Mouse (Mus musculus): ENCODE measurements around the gene E2f2. TPM values are rescaled to one million over a fixed set of nuclear protein-coding genes. Genes with fewer than 3 reads are reported as not detected.

Gene E2f2
- total RNA-seq, 2 experiments from 2014 or later, result 1.1 to 2.3 TPM

- no peak for DNase-seq (ENCODE audit: low spot score in 2 of 2)
Observed at GRCm38 (mm10) chr4:136173210-136173715, 1.1 kb downstream of the E2f2 start.

DNA sequence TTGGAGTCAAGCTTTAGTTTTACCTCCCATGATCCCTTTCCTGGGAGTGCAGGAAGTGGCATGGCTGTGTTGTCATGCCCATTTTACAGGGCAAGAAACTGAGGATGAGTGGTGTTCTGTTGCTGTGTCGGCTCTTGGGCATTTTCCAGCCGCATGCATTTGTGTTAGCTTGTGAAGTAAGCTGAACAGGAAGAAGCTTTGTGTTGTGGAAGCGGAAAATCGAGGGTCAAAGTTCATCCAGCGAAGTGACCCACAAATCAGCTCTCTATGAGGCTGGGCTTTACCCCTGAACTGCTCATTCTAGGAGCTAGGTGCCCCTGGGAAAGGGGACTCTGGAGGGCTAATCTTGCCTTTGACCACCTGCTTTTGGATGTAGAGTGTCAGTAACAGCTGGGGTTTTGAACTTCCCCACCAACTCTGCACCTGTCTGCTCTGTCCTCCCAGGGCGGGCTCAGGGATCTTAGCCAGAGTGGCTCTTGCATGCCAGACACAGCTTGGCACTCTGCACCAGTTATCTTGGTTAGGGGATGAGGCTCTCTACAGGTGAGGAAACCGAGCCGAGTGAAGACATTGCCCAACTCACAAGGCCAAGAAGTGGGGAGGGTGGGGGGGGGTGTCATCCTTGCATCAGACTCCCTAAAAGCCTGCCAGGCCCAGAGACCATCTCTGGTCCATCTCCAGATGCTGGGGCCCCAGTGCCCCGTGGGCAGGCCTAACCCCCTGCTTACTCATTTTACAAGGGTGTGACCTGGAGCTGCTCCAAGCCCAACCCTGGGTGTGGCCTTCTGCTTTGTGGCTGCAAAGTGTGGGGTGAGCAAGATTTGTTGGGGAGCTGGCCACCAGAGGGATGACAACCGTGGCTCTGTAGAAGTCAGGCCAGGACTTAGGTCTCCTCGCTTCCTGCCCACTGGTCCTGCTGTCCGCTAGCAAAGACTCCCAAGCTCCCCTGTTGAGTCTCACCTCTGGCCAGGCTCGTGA, 2.3 kb downstream of the E2f2 start:
- DNase-seq (ENCODE audit: low spot score in 2 of 2), result no peak

GRCm38 (mm10) chr4:136176022-136176552, 3.9 kb downstream of the E2f2 start:
- DNase-seq (ENCODE audit: low spot score in 2 of 2), result no peak

GRCm38 (mm10) chr4:136177244-136177611, 5.0 kb downstream of the E2f2 start:
- no peak for DNase-seq (ENCODE audit: low spot score in 2 of 2)

DNA sequence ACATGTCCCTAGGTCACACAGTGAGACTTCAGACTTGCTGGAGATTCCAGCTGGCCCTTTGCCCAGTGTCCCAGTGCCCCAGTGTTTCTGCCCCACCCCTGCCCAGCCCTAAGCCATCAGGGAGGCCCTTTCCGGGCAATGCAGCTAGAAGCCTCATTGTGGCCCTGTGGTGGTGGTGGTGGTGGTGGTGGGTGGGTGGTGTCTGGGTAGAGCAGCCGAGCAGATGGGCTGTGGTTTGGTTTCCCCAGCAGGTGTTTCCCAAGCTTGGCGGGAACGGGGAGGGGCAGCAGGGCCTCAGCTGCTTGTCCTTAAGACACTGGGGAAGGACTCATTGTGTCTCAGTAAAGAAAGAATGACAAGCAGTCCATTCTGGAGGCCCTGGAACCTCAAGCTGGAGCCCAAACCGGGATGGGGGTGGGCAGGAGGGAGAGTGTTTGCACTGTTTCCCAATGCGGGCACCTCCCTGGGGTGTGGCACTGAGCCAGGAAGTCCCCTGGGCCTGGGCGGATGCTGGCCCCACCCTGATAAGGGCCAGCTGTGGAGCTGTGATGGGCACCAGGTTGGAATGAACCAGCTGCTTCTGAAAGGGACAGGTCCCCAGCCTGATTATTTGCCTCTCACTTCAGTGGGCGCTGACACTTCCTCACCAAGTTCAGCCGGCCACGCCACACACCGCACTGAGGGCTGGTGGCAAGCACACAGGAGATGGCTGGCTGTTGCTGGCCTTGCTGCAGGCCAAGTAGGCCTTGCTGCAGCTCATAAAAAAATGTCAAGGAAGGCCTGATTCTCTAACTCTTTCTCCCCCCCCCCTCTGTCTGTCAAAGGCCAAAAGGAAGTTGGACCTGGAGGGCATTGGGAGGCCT, 5.6 kb downstream of the E2f2 start:
- no peak for DNase-seq (ENCODE audit: low spot score in 2 of 2)

GRCm38 (mm10) chr4:136178475-136178921, 6.3 kb downstream of the E2f2 start:
- no peak for DNase-seq (ENCODE audit: low spot score in 2 of 2)

GRCm38 (mm10) chr4:136179456-136179855, 7.3 kb downstream of the E2f2 start:
- DNase-seq (ENCODE audit: low spot score in 2 of 2), result no peak

GRCm38 (mm10) chr4:136179998-136180397, 7.8 kb downstream of the E2f2 start:
- peak; percentile 87 to 88 for DNase-seq (ENCODE audit: low spot score in 2 of 2)

DNA sequence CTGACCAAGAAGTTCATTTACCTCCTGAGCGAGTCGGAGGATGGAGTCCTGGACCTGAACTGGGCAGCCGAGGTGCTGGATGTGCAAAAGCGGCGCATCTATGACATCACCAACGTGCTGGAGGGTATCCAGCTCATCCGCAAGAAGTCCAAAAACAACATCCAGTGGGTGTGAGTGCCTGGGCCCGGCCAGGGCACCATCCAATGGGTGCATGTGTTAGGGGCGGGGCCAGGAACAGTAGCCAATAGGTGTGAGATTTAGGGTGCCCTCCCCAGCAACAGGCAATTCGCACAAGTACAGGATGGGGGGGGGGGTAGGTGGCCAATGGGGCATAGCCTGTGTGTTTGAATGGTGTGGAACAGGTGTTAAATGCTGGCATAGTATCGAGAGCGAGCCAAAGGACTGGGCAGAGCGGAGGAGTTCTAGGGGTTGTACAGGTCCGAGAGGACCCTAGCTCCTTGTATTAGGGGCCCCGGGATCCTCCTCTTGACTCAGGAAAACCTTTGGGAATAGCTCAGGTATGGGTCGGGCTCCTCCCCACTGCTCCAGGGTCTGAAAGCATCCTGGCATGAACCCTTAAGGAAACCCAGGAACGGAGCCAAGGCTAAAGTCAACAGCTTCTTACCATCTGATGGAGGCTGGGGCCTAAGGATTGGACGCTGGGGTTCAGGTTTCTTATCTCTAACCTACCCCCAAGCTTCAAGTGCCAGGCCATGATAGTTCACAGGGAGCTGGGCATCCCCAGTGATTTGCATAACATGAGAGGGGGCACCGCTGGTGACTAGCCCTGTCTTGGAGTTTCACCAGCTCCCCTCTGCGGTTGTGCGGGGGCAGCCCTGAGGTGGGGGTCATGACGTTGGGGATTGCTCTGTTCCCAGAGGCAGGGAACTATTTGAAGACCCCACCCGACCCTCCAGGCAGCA, 8.5 kb downstream of the E2f2 start:
- peak; percentile 76 to 80 for DNase-seq (ENCODE audit: low spot score in 2 of 2)

- no peak for DNase-seq (ENCODE audit: low spot score in 2 of 2)
Observed at GRCm38 (mm10) chr4:136181367-136181766, 9.2 kb downstream of the E2f2 start.

DNA sequence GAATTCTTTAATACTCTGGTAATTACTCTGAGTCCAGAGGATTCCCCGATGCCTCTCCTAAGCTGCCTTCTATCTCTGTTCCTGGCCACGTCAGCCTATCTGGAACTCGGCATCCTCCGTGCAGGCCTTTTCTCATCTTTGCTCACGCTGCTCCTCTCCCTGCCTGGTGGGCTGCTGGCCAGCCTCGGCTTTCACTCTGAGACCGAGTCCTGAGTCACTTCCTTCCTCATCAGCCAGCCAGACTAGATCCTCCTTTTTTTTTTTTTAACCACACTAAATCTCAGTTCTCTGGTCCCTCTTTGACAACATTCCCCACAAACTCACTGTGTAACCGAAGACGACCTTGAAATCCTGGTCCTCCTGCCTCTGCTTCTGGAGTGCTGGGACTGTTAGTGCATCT, 13.2 kb downstream of the E2f2 start:
- DNase-seq (ENCODE audit: low spot score in 2 of 2), result peak in 1 of 2 experiments; percentile 27

DNA sequence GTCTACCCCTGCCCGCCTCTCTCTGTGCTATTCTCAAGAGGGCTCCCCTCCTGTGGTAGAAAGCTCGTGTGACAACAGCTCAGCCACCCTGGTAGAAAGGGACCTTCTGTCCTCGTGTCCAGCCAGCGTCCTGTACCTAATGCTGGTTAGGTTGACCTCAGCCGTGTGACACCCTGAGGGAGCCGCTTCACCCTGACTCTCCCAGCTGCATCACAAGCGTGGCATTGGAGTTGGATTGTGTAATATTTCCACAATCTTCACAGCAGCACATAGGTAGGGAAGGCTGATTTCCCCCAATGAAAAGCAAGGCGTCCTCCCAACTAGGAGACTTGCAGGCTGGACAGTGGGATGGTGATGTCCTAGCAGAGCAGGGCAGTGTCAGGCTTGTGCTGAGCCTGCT, 14.1 kb downstream of the E2f2 start:
- DNase-seq (ENCODE audit: low spot score in 2 of 2), result no peak

DNA sequence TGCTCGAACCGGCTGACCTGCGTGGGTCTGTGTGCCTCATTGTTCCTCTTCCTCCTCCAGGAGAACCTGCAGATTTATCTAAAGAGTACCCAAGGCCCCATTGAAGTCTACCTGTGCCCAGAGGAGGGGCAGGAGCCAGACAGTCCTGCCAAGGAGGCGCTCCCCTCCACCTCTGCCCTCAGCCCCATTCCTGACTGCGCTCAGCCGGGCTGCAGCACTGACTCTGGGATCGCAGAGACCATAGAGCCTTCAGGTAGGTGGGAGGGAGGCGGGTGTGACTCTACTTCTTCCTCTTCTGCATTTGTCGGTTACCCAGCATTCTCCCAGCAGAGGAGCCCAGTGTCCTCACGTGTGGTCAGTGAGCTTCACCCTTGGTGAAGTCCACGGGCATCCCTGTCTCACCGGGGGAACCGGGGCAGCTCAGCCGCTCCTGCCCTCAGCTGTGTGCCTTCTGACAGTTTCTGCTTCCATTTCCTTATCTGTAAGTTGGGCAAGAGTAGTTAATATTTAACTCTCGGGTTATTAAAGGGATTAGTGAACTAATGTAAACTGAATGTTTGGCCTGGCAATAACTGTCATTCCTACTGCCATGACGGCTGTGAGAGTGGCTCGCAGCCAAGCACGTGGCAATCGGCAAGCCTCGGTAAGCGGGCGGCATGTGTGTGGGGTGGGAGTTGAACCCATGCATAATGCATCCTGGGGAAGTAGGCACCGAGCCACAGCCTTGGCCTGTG, 14.7 kb downstream of the E2f2 start:
- no peak for DNase-seq (ENCODE audit: low spot score in 2 of 2)

GRCm38 (mm10) chr4:136188973-136189737, 17.0 kb downstream of the E2f2 start:
- no peak for DNase-seq (ENCODE audit: low spot score in 2 of 2)

DNA sequence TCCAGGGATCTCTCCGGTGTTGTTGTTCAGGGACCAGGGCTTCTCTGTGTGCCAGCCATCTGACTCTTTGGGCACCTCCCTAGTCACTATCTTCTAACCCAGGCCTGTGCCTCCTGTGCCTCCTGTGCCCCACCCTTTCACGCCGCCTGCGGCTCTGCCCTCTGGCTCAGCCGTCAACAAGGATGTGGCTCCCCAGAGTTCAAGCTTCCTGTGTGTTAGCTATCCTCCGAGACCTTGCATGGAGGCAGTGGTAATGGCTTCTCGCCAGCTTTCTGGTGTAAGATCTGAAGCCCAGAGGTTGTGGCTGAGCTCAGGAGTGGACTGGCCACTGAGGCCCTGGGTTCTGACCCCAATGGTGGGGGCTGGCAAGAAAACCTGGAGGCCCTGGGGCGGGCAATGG, 17.7 kb downstream of the E2f2 start:
- no peak for DNase-seq (ENCODE audit: low spot score in 2 of 2)

DNA sequence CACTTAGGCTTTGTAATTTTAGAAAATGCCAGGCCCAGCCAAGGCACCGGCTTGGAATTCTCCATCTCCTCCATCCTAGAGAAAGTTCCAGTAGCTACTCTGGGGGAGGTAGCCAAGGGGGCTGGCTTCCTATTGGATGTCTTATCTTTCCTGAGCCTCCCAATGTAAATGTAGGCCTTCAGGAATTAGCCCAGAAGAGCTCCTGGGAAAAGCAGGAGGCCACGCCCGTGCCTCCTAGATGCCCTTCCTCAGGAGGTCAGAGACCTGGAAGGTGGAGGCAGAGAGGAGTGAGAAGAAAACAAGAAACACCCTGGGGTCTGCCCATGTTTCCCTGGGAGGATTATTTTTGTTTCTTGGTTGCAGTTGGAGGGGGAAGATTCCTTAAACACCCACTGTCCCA, 21.4 kb downstream of the E2f2 start:
- no peak for DNase-seq (ENCODE audit: low spot score in 2 of 2)

DNA sequence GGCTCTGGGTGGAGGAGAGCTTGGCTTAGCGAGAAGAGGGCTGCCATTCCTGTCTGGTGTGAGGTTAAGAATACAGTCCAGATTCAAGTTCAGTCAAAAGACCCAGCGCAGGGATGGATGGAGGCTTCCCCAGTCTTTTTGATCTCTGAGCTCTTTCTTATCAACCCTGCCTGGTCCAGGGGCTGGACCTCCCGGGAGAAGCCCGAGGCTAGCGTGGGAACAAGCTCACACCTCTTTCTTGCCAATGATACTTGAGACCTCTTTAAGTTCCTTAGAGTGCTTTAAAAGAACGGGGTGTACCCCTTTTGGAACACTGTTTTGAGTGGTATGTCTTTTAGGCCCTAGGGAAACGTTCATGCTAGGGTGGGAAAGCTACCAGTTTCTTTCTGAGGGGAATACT, 22.8 kb downstream of the E2f2 start:
- DNase-seq (ENCODE audit: low spot score in 2 of 2), result no peak

- DNase-seq (ENCODE audit: low spot score in 2 of 2), result no peak
Observed at GRCm38 (mm10) chr4:136195629-136196028, 23.4 kb downstream of the E2f2 start.

DNA sequence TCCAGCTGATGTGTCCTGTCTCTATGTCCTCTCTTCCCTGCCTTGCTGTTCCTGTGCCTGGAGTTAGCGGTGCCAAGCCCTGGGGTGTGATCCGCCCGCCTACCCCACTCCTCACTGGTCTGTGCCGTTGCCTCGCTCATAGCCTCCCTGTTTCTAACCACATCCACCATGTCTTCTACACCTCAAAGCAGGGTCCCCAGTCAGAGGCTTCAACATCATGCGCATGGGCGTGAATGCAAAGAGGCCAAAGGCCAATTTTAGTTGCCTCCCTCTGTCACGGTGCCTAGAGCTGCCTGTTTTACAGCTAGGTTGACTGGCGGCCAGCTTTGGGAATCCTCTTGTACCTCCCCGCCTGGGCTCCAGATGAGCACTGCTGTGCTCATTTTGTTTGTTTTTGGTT, 24.0 kb downstream of the E2f2 start:
- no peak for DNase-seq (ENCODE audit: low spot score in 2 of 2)
